8 mouse cellular contexts compared by ENCODE assay signal in genomic region chr4:125015806-125016635, GRCm38 (mm10). TPM values are rescaled to one million over a fixed set of nuclear protein-coding genes. Genes with fewer than 3 reads are reported as not detected.
DNase-seq lines count a peak whose midpoint lies in the region; ATAC-seq and TF ChIP-seq lines count a peak whose summit lies in the region.

Gene Gnl2, plus strand, starts transcription at chr4:125016585.

- TF ChIP-seq EP300 in liver, postnatal 0 days (IDR thresholded peaks at IDR 0.05; ENCODE audit: low read depth): no peak

- DNase-seq in kidney, adult 8-10 months: no peak
- DNase-seq in adrenal gland, postnatal 36 days: no peak
- peak; percentile 31 for DNase-seq in gastrocnemius, postnatal 14 days
- DNase-seq in liver, postnatal 0 days: no peak
- DNase-seq in cerebellum, adult 9-11 months: no peak

- H3K27ac ChIP-seq in kidney, embryonic 14.5 days (ENCODE audit: low read depth, low read length): no peak within 1 kb of the TSS
- no peak within 1 kb of the TSS for H3K27ac ChIP-seq in hindbrain, embryonic 15.5 days (replicated peaks)
- H3K27ac ChIP-seq in liver, postnatal 0 days (ENCODE audit: low read depth): no peak within 1 kb of the TSS
- no peak within 1 kb of the TSS for H3K27ac ChIP-seq in neural tube, embryonic 15.5 days (replicated peaks)

- no peak within 1 kb of the TSS for H3K4me2 ChIP-seq in kidney, embryonic 14.5 days (replicated peaks; ENCODE audit: low read depth, low read length)
- no peak within 1 kb of the TSS for H3K4me2 ChIP-seq in hindbrain, embryonic 15.5 days
- peak within 1 kb of the TSS; percentile 35 for H3K4me2 ChIP-seq in liver, postnatal 0 days (ENCODE audit: low read depth, low read length)
- no peak within 1 kb of the TSS for H3K4me2 ChIP-seq in neural tube, embryonic 15.5 days

- no peak within 1 kb of the TSS for H3K4me3 ChIP-seq in kidney, embryonic 14.5 days (ENCODE audit: low read length)
- no peak within 1 kb of the TSS for H3K4me3 ChIP-seq in hindbrain, embryonic 15.5 days
- H3K4me3 ChIP-seq in liver, postnatal 0 days (ENCODE audit: low read depth, low read length): no peak within 1 kb of the TSS
- no peak within 1 kb of the TSS for H3K4me3 ChIP-seq in neural tube, embryonic 15.5 days (replicated peaks)

- no peak for ATAC-seq in kidney, embryonic 14.5 days (ENCODE audit: low FRiP score, low TSS enrichment)
- no peak for ATAC-seq in hindbrain, embryonic 15.5 days (ENCODE audit: low FRiP score, low read depth)
- no peak for ATAC-seq in liver, postnatal 0 days
- ATAC-seq in neural tube, embryonic 15.5 days (ENCODE audit: low FRiP score): no peak

- no peaks in the 10 kb centered on the region for H3K4me1 ChIP-seq in kidney, embryonic 14.5 days (ENCODE audit: control insufficient read depth, insufficient read depth, low read length)
- H3K4me1 ChIP-seq in hindbrain, embryonic 15.5 days (replicated peaks): no peaks in the 10 kb centered on the region
- H3K4me1 ChIP-seq in liver, postnatal 0 days (ENCODE audit: insufficient read depth): peaks cover 3% of the 10 kb centered on the region; the same call in 1 of the 2 replicates
- no peaks in the 10 kb centered on the region for H3K4me1 ChIP-seq in neural tube, embryonic 15.5 days

- TF ChIP-seq CTCF in liver, postnatal 0 days (IDR thresholded peaks at IDR 0.05; ENCODE audit: low read depth): no peak

- 80% methylated on average over 10 of the region's 10 CpGs for WGBS in kidney, embryonic 14.5 days
- WGBS in hindbrain, embryonic 15.5 days: 91% methylated on average over 10 of the region's 10 CpGs
- WGBS in liver, postnatal 0 days (ENCODE audit: insufficient replicate concordance): 54% methylated on average over 10 of the region's 10 CpGs
- WGBS in neural tube, embryonic 15.5 days: 88% methylated on average over 10 of the region's 10 CpGs

- intact Hi-C loops in gastrocnemius, postnatal 14 days (cut with DNase I; ENCODE audit: low total_unique reads): no loop called here

- no peak within 1 kb of the TSS for H3K9ac ChIP-seq in kidney, embryonic 14.5 days (ENCODE audit: low read depth, low read length)
- no peak within 1 kb of the TSS for H3K9ac ChIP-seq in hindbrain, embryonic 15.5 days
- H3K9ac ChIP-seq in liver, postnatal 0 days (replicated peaks): no peak within 1 kb of the TSS
- no peak within 1 kb of the TSS for H3K9ac ChIP-seq in neural tube, embryonic 15.5 days (replicated peaks)

- H3K27me3 ChIP-seq in kidney, embryonic 14.5 days (ENCODE audit: control insufficient read depth, insufficient read depth, low read length): no peaks in the 10 kb centered on the region
- H3K27me3 ChIP-seq in hindbrain, embryonic 15.5 days: no peaks in the 10 kb centered on the region
- H3K27me3 ChIP-seq in liver, postnatal 0 days (ENCODE audit: insufficient read depth, low read length): no peaks in the 10 kb centered on the region
- H3K27me3 ChIP-seq in neural tube, embryonic 15.5 days (replicated peaks): 0 out of 2 replicates have a peak, but pooled peaks cover 6% of the 10 kb centered on the region

- no peaks in the 10 kb centered on the region for H3K9me3 ChIP-seq in kidney, embryonic 14.5 days (ENCODE audit: control insufficient read depth, low read length)
- no peaks in the 10 kb centered on the region for H3K9me3 ChIP-seq in hindbrain, embryonic 15.5 days
- H3K9me3 ChIP-seq in liver, postnatal 0 days (ENCODE audit: low read length): no peaks in the 10 kb centered on the region
- no peaks in the 10 kb centered on the region for H3K9me3 ChIP-seq in neural tube, embryonic 15.5 days (replicated peaks)

- H3K36me3 ChIP-seq in kidney, embryonic 14.5 days (ENCODE audit: control insufficient read depth, insufficient read depth, low read length): no peaks in the 10 kb centered on the region
- H3K36me3 ChIP-seq in hindbrain, embryonic 15.5 days: no peaks in the 10 kb centered on the region
- H3K36me3 ChIP-seq in liver, postnatal 0 days (replicated peaks; ENCODE audit: insufficient read depth, low read length): no peaks in the 10 kb centered on the region
- H3K36me3 ChIP-seq in neural tube, embryonic 15.5 days: no peaks in the 10 kb centered on the region

RNA-seq across cellular contexts. Expression of gene Gnl2, which starts in this region (rescaled TPM):
- 56.9 and 95.5 TPM in 2 replicates for polyA plus RNA-seq in kidney, embryonic 14.5 days (2014; fragmentation: Nextera tagmentation; extraction: Ambion mirVana)
- total RNA-seq in adrenal gland, postnatal 36 days (2021): 10 to 100 TPM; 44.9 to 63.1 TPM
- total RNA-seq in gastrocnemius, postnatal 14 days (2021): 10 to 100 TPM; 27.2 to 29.3 TPM
- polyA plus RNA-seq in hindbrain, embryonic 15.5 days (2015; fragmentation: Nextera tagmentation; extraction: Ambion mirVana): 85.8 and 92.7 TPM in 2 replicates
- 25.8 and 26.7 TPM in 2 replicates for polyA plus RNA-seq in liver, postnatal 0 days (2015; fragmentation: Nextera tagmentation; extraction: Ambion mirVana)
- polyA plus RNA-seq in neural tube, embryonic 15.5 days (2015; fragmentation: Nextera tagmentation; extraction: Ambion mirVana): 88.6 and 91.7 TPM in 2 replicates
